21 mouse cellular contexts compared by ENCODE assay signal in genomic region chr14:71228894-71229446, GRCm38 (mm10).
DNase-seq lines count a peak whose midpoint lies in the region; ATAC-seq and TF ChIP-seq lines count a peak whose summit lies in the region.
"Had no signal": no experiment of that assay in that cellular context is flagged by ENCODE, and none has a peak within 500 bp of the region (broad histone marks: within the 10 kb centered on the region; RNA-seq: fewer than 3 reads in every experiment).

No protein-coding gene starts in this region.

- intact Hi-C loops in left cerebral cortex, postnatal 36 days (cut with DNase I) = no loop called here

- TF ChIP-seq CTCF in forebrain, postnatal 0 days (IDR thresholded peaks at IDR 0.05; ENCODE audit: low read depth) = no peak

- no peak overlapping the region for H3K4me3 ChIP-seq in forebrain, embryonic 13.5 days
- no peak overlapping the region for H3K4me3 ChIP-seq in forebrain, embryonic 10.5 days
- H3K4me3 ChIP-seq in forebrain, embryonic 14.5 days (ENCODE audit: low read depth, low read length) = no peak overlapping the region
- no peak overlapping the region for H3K4me3 ChIP-seq in forebrain, postnatal 0 days (ENCODE audit: low read depth, low read length)
- H3K4me3 ChIP-seq: heart, adult 2 months; heart, embryonic 10.5 days; heart, embryonic 13.5 days; hindbrain, embryonic 12.5 days; hindbrain, embryonic 15.5 days had no signal

- no peaks in the 10 kb centered on the region for H3K36me3 ChIP-seq in forebrain, embryonic 13.5 days (ENCODE audit: poor library complexity, severe bottlenecking)
- H3K36me3 ChIP-seq in forebrain, embryonic 10.5 days (replicated peaks) = no peaks in the 10 kb centered on the region
- no peaks in the 10 kb centered on the region for H3K36me3 ChIP-seq in forebrain, embryonic 14.5 days (ENCODE audit: control insufficient read depth, insufficient read depth, low read length)
- no peaks in the 10 kb centered on the region for H3K36me3 ChIP-seq in forebrain, postnatal 0 days (ENCODE audit: insufficient read depth)
- H3K36me3 ChIP-seq: heart, embryonic 10.5 days; heart, embryonic 13.5 days; hindbrain, embryonic 12.5 days; hindbrain, embryonic 15.5 days had no signal

- H3K27me3 ChIP-seq in forebrain, embryonic 13.5 days = no peaks in the 10 kb centered on the region
- H3K27me3 ChIP-seq in forebrain, embryonic 10.5 days (ENCODE audit: poor library complexity, severe bottlenecking) = no peaks in the 10 kb centered on the region
- 0 out of 2 replicates have a peak, but pooled peaks cover 4% of the 10 kb centered on the region for H3K27me3 ChIP-seq in forebrain, embryonic 14.5 days (replicated peaks; ENCODE audit: control insufficient read depth, insufficient read depth, low read length)
- no peaks in the 10 kb centered on the region for H3K27me3 ChIP-seq in forebrain, postnatal 0 days (ENCODE audit: insufficient read depth, low read length)
- H3K27me3 ChIP-seq: heart, embryonic 13.5 days; hindbrain, embryonic 12.5 days; hindbrain, embryonic 15.5 days had no signal

- H3K4me1 ChIP-seq in forebrain, embryonic 13.5 days = peaks cover 3% of the 10 kb centered on the region; the same call in 1 of the 2 replicates
- no peaks in the 10 kb centered on the region for H3K4me1 ChIP-seq in forebrain, embryonic 10.5 days
- H3K4me1 ChIP-seq in forebrain, embryonic 14.5 days (ENCODE audit: control insufficient read depth, insufficient read depth, low read length) = 0 out of 2 replicates have a peak, but pooled peaks cover 3% of the 10 kb centered on the region
- H3K4me1 ChIP-seq in forebrain, postnatal 0 days (ENCODE audit: insufficient read depth) = no peaks in the 10 kb centered on the region
- H3K4me1 ChIP-seq: heart, embryonic 10.5 days; hindbrain, embryonic 12.5 days; hindbrain, embryonic 15.5 days had no signal

- no peak for DNase-seq in forebrain, embryonic 10.5 days (ENCODE audit: extremely low spot score, low spot score)
- peak; percentile 14 for DNase-seq in brain, adult 2 months (ENCODE audit: low read depth, low spot score)
- peak; percentile 57 for DNase-seq in forebrain, embryonic 14.5 days (ENCODE audit: low spot score)
- no peak for DNase-seq in forebrain, postnatal 0 days
- no peak for DNase-seq in left cerebral cortex, postnatal 36 days (ENCODE audit: low spot score in 2 of 2)
- DNase-seq: adrenal gland, adult 2 months; adrenal gland, postnatal 14 days; B cell, adult 2 months; cerebellum, adult 18-20 months; cerebellum, adult 9-10 months; gastrocnemius, postnatal 10 days; gastrocnemius, postnatal 36 days; heart, adult 2 months; heart, postnatal 14 days had no signal

- no peak overlapping the region for H3K27ac ChIP-seq in forebrain, embryonic 13.5 days
- H3K27ac ChIP-seq in forebrain, embryonic 10.5 days = no peak overlapping the region
- H3K27ac ChIP-seq in forebrain, embryonic 14.5 days (ENCODE audit: low read depth, low read length) = no peak overlapping the region
- H3K27ac ChIP-seq in forebrain, postnatal 0 days (ENCODE audit: low read depth, low read length) = no peak overlapping the region
- H3K27ac ChIP-seq: heart, adult 2 months; heart, embryonic 10.5 days; heart, embryonic 13.5 days; hindbrain, embryonic 12.5 days; hindbrain, embryonic 15.5 days had no signal

- no peak overlapping the region for H3K9ac ChIP-seq in forebrain, embryonic 13.5 days
- no peak overlapping the region for H3K9ac ChIP-seq in forebrain, embryonic 14.5 days (ENCODE audit: low read length)
- no peak overlapping the region for H3K9ac ChIP-seq in forebrain, postnatal 0 days
- H3K9ac ChIP-seq: heart, embryonic 13.5 days; hindbrain, embryonic 12.5 days; hindbrain, embryonic 15.5 days had no signal

- no peaks in the 10 kb centered on the region for H3K9me3 ChIP-seq in forebrain, embryonic 13.5 days (replicated peaks)
- H3K9me3 ChIP-seq in forebrain, embryonic 10.5 days = no peaks in the 10 kb centered on the region
- no peaks in the 10 kb centered on the region for H3K9me3 ChIP-seq in forebrain, embryonic 14.5 days (replicated peaks; ENCODE audit: control insufficient read depth, low read length)
- H3K9me3 ChIP-seq in forebrain, postnatal 0 days (ENCODE audit: low read length) = no peaks in the 10 kb centered on the region
- H3K9me3 ChIP-seq: heart, embryonic 10.5 days; heart, embryonic 13.5 days; hindbrain, embryonic 12.5 days; hindbrain, embryonic 15.5 days had no signal

- 50% methylated on average over 8 of the region's 8 CpGs for WGBS in forebrain, embryonic 13.5 days
- WGBS in forebrain, embryonic 10.5 days = 79% methylated on average over 8 of the region's 8 CpGs
- WGBS in forebrain, embryonic 14.5 days = 17% methylated on average over 8 of the region's 8 CpGs
- WGBS in forebrain, postnatal 0 days = 25% methylated on average over 8 of the region's 8 CpGs

- ATAC-seq in forebrain, embryonic 13.5 days = peak; percentile 70; the same call in 1 of the 2 replicates
- ATAC-seq in forebrain, embryonic 14.5 days = peak; percentile 69
- peak; percentile 50 for ATAC-seq in forebrain, postnatal 0 days
- ATAC-seq in CD4-positive, CD25-positive, alpha-beta regulatory T cell, adult 4 months = no peak
- ATAC-seq: intestine, postnatal 0 days had no signal

- H3K4me2 ChIP-seq in forebrain, embryonic 13.5 days = no peak overlapping the region
- H3K4me2 ChIP-seq in forebrain, embryonic 14.5 days (ENCODE audit: low read length) = no peak overlapping the region
- H3K4me2 ChIP-seq in forebrain, postnatal 0 days (ENCODE audit: low read depth) = no peak overlapping the region
- H3K4me2 ChIP-seq: heart, embryonic 13.5 days; hindbrain, embryonic 12.5 days; hindbrain, embryonic 15.5 days had no signal

Comparison
In these comparisons a context has a peak if more than half of its experiments do, and no peak if none do; other contexts are left out.
1. DNase-seq: peak in brain, adult 2 months (single experiment) and forebrain, embryonic 14.5 days (single experiment); none in forebrain, embryonic 10.5 days (single experiment), forebrain, postnatal 0 days (single experiment) and left cerebral cortex, postnatal 36 days (0 of 2).